13 mouse cellular contexts compared by ENCODE assay signal in the genomic region with DNA sequence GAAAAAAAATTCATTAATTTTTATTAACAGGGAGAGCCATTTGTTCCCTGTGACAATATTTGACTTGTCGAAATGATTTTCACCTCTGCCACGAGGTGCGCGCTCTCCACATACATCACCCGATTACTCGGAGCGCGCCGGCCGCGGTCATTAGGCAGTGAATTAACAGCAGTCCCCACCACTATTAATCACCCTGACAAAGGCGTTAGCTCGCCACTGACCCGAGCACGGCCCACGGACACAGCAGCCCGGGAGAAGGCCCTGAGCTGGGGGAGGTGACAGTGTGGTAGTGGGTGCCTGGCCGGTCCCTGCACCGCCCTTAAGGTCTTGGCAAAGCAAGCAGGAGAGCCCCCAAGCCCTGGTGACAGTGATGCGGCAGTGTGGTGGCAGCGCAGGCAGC.
DNase-seq lines count a peak whose midpoint lies in the region; ATAC-seq and TF ChIP-seq lines count a peak whose summit lies in the region.
"Had no signal": no experiment of that assay in that cellular context is flagged by ENCODE, and none has a peak within 500 bp of the region (broad histone marks: within the 10 kb centered on the region; RNA-seq: fewer than 3 reads in every experiment).

No protein-coding gene starts in this region.

- H3K9me3 ChIP-seq in kidney, embryonic 14.5 days (ENCODE audit: control insufficient read depth, low read length): no peaks in the 10 kb centered on the region
- no peaks in the 10 kb centered on the region for H3K9me3 ChIP-seq in forebrain, embryonic 14.5 days (replicated peaks; ENCODE audit: control insufficient read depth, low read length)
- no peaks in the 10 kb centered on the region for H3K9me3 ChIP-seq in limb, embryonic 12.5 days
- H3K9me3 ChIP-seq: megakaryocyte, embryonic 14.5 days had no signal

- no peak overlapping the region for H3K9ac ChIP-seq in kidney, embryonic 14.5 days (ENCODE audit: low read depth, low read length)
- peak overlapping the region; percentile 41; the same call in 1 of the 2 replicates for H3K9ac ChIP-seq in forebrain, embryonic 14.5 days (ENCODE audit: low read length)
- H3K9ac ChIP-seq in limb, embryonic 12.5 days (replicated peaks): 0 out of 2 replicates have a peak overlapping the region, but pooled peaks have one; percentile 40

- no peak for TF ChIP-seq CTCF in kidney, adult 2 months (conservative IDR thresholded peaks at IDR 0.05; ENCODE audit: insufficient read depth, insufficient read length, low read depth, low read length)

- H3K36me3 ChIP-seq in kidney, embryonic 14.5 days (ENCODE audit: control insufficient read depth, insufficient read depth, low read length): no peaks in the 10 kb centered on the region
- no peaks in the 10 kb centered on the region for H3K36me3 ChIP-seq in kidney, adult 2 months (ENCODE audit: control insufficient read depth, insufficient read depth, low read length)
- H3K36me3 ChIP-seq in forebrain, embryonic 14.5 days (ENCODE audit: control insufficient read depth, insufficient read depth, low read length): no peaks in the 10 kb centered on the region
- no peaks in the 10 kb centered on the region for H3K36me3 ChIP-seq in limb, embryonic 12.5 days

- H3K4me2 ChIP-seq in kidney, embryonic 14.5 days (replicated peaks; ENCODE audit: low read depth, low read length): no peak overlapping the region
- peak overlapping the region; percentile 28; the same call in 1 of the 2 replicates for H3K4me2 ChIP-seq in forebrain, embryonic 14.5 days (ENCODE audit: low read length)
- H3K4me2 ChIP-seq in limb, embryonic 12.5 days: peak overlapping the region; percentile 44

- intact Hi-C loops in gastrocnemius, postnatal 36 days (cut with DNase I): loop anchor here (5.0 kb wide), 1 partner anchor 97 kb away; no protein-coding TSS in a partner anchor

- H3K4me1 ChIP-seq in kidney, embryonic 14.5 days (ENCODE audit: control insufficient read depth, insufficient read depth, low read length): peaks cover 33% of the 10 kb centered on the region
- H3K4me1 ChIP-seq in kidney, adult 2 months (ENCODE audit: control insufficient read depth, insufficient read depth, low read length): no peaks in the 10 kb centered on the region
- H3K4me1 ChIP-seq in forebrain, embryonic 14.5 days (ENCODE audit: control insufficient read depth, insufficient read depth, low read length): peaks cover 62% of the 10 kb centered on the region
- peaks cover 88% of the 10 kb centered on the region for H3K4me1 ChIP-seq in limb, embryonic 12.5 days (replicated peaks)

- no peak for TF ChIP-seq POLR2A in kidney, adult 2 months (IDR thresholded peaks at IDR 0.05; ENCODE audit: low read depth, low read length)

- H3K27ac ChIP-seq in kidney, embryonic 14.5 days (ENCODE audit: low read depth, low read length): no peak overlapping the region
- no peak overlapping the region for H3K27ac ChIP-seq in kidney, adult 2 months (ENCODE audit: insufficient read depth, low read depth, low read length)
- H3K27ac ChIP-seq in forebrain, embryonic 14.5 days (ENCODE audit: low read depth, low read length): peak overlapping the region; percentile 50; the same call in 1 of the 2 replicates
- H3K27ac ChIP-seq in limb, embryonic 12.5 days: no peak overlapping the region

- ATAC-seq in kidney, embryonic 14.5 days (ENCODE audit: low FRiP score, low TSS enrichment): peak; percentile 34
- ATAC-seq in forebrain, embryonic 14.5 days: no peak
- ATAC-seq in limb, embryonic 12.5 days (ENCODE audit: insufficient number of reproducible peaks, insufficient read depth, low FRiP score, low TSS enrichment, low read depth): no peak
- ATAC-seq in erythroid progenitor cell, adult 5-6 weeks (replicated peaks; ENCODE audit: low FRiP score, poor library complexity, severe bottlenecking): no peak
- no peak for ATAC-seq in megakaryocyte, adult 5-6 weeks (ENCODE audit: poor library complexity, severe bottlenecking)

- H3K27me3 ChIP-seq in kidney, embryonic 14.5 days (ENCODE audit: control insufficient read depth, insufficient read depth, low read length): peaks cover 66% of the 10 kb centered on the region
- H3K27me3 ChIP-seq in kidney, adult 2 months (replicated peaks; ENCODE audit: control insufficient read depth, insufficient read depth, low read length): no peaks in the 10 kb centered on the region
- no peaks in the 10 kb centered on the region for H3K27me3 ChIP-seq in forebrain, embryonic 14.5 days (replicated peaks; ENCODE audit: control insufficient read depth, insufficient read depth, low read length)
- no peaks in the 10 kb centered on the region; the same call in 1 of the 2 replicates for H3K27me3 ChIP-seq in limb, embryonic 12.5 days
- H3K27me3 ChIP-seq: CH12.LX had no signal

- WGBS in kidney, embryonic 14.5 days: 4% methylated on average over 21 of the region's 21 CpGs
- 22% methylated on average over 21 of the region's 21 CpGs for WGBS in kidney, adult 2 months
- 8% methylated on average over 21 of the region's 21 CpGs for WGBS in forebrain, embryonic 14.5 days
- WGBS in limb, embryonic 12.5 days: 8% methylated on average over 21 of the region's 21 CpGs

- H3K4me3 ChIP-seq in kidney, embryonic 14.5 days (ENCODE audit: low read length): no peak overlapping the region
- no peak overlapping the region for H3K4me3 ChIP-seq in kidney, adult 2 months (ENCODE audit: insufficient read depth, low read depth, low read length)
- H3K4me3 ChIP-seq in forebrain, embryonic 14.5 days (ENCODE audit: low read depth, low read length): no peak overlapping the region
- H3K4me3 ChIP-seq in limb, embryonic 12.5 days (replicated peaks): no peak overlapping the region
- H3K4me3 ChIP-seq: megakaryocyte, embryonic 14.5 days had no signal

- DNase-seq in kidney, adult 2 months: no peak
- DNase-seq in forebrain, embryonic 14.5 days (ENCODE audit: low spot score): no peak
- DNase-seq in retina, embryonic 14.5 days (ENCODE audit: low spot score): peak; percentile 47
- DNase-seq in gastrocnemius, postnatal 36 days: no peak
- DNase-seq: cerebellum, adult 8-10 months; liver; thymus, postnatal 14 days had no signal
